Mouse (Mus musculus) stomach, embryonic 16.5 days (tissue): ENCODE results near the gene Pdhx. TPM values are rescaled to one million over a fixed set of nuclear protein-coding genes. Genes with fewer than 3 reads are reported as not detected.

Experiments used
- ATAC-seq: fragments of 200-750 bp; cut with Nextera tagmentation; 2 replicates; pipeline ENCODE4 v1.8.0; 2017; ENCODE audit warnings: moderate number of reproducible peaks, moderate TSS enrichment; ENCODE audit not compliant: insufficient read depth, low FRiP score
- H3K27ac ChIP-seq: fragments of 300-500 bp; sonication (generic); 2 replicates; pipeline ENCODE4 v1.5.1; 2014; ENCODE audit warnings: low read length
- H3K27me3 ChIP-seq: fragments of 300-500 bp; sonication (generic); 2 replicates; pipeline ENCODE4 v1.6.1; 2014; ENCODE audit warnings: low read length, control low read depth, mixed read lengths; ENCODE audit not compliant: control insufficient read depth, insufficient read depth
- H3K36me3 ChIP-seq: fragments of 300-500 bp; sonication (generic); 2 replicates; pipeline ENCODE4 v1.6.1; 2014; ENCODE audit warnings: low read length; ENCODE audit not compliant: control insufficient read depth, insufficient read depth
- H3K4me1 ChIP-seq: fragments of 300-500 bp; sonication (generic); 2 replicates; pipeline ENCODE4 v1.6.1; 2014; ENCODE audit warnings: low read length, control low read depth, mixed read lengths; ENCODE audit not compliant: control insufficient read depth, insufficient read depth
- H3K4me2 ChIP-seq: fragments of 300-500 bp; sonication (generic); 2 replicates; pipeline ENCODE4 v1.6.1; 2014; ENCODE audit warnings: low read depth, low read length, mixed read lengths
- H3K4me3 ChIP-seq: fragments of 300-500 bp; sonication (generic); replicated peaks from 2 replicates; pipeline ENCODE4 v1.5.1; 2014; ENCODE audit warnings: mild to moderate bottlenecking, low read length
- H3K9ac ChIP-seq: fragments of 300-500 bp; sonication (generic); 2 replicates; pipeline ENCODE4 v1.6.1; 2014; ENCODE audit warnings: low read length
- H3K9me3 ChIP-seq: fragments of 300-500 bp; sonication (generic); replicated peaks from 2 replicates; pipeline ENCODE4 v1.6.1; 2016; ENCODE audit warnings: low read length, control low read depth; ENCODE audit not compliant: control insufficient read depth
- WGBS: fragments of 180-500 bp; shearing (Covaris S2); extraction: QIAGEN DNeasy Blood & Tissue Kit; methylation state at CpG from one replicate; pipeline ENCODE4 v1.1.7; 2014; 5-methylcytosine and 5-hydroxymethylcytosine counted together
- polyA plus RNA-seq: library from polyadenylated mRNA; unstranded; fragments of >200 nt; fragmentation: Nextera tagmentation; extraction: Ambion mirVana; gene quantifications from 2 replicates; pipeline ENCODE4 v1.2.1, GENCODE M21; 2015

The Pdhx gene
- polyA plus RNA-seq, 1 experiment from 2014 or later: 39.6 TPM

DNA sequence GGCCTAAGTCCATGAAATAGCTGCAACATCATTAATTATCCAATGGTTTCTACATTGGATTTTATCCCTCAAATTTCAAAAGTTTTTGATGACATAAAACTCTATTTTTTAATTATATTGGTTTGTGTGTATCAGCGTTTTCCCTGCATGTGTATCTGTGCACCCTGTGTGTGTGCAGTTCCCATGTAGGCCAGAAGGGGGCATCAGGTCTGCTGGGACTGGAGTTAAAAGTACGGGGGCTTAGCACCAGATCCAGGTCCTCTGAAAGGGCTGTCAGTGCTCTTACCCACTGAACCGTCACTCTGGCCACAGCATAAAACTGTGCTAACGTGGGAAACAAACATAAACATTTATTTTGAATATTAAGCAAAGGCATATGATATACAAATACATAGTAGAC, 14.8 kb upstream of the Pdhx start:
- Histone ChIP-seq H3K4me2 (no peak overlapping the region), H3K36me3 (0 out of 2 replicates have a peak, but pooled peaks cover 12% of the 10 kb centered on the region), H3K27ac (no peak overlapping the region), H3K4me1 (no peaks in the 10 kb centered on the region), H3K9me3 (no peaks in the 10 kb centered on the region), H3K9ac (no peak overlapping the region), H3K4me3 (no peak overlapping the region), H3K27me3 (no peaks in the 10 kb centered on the region)
- ATAC-seq: no peak
- 94% methylated on average over 4 of the region's 4 CpGs for WGBS

GRCm38 (mm10) chr2:103086432-103086831, 13.1 kb upstream of the Pdhx start:
- no peak for ATAC-seq
- Histone ChIP-seq H3K27ac (no peak overlapping the region), H3K9ac (no peak overlapping the region)

DNA sequence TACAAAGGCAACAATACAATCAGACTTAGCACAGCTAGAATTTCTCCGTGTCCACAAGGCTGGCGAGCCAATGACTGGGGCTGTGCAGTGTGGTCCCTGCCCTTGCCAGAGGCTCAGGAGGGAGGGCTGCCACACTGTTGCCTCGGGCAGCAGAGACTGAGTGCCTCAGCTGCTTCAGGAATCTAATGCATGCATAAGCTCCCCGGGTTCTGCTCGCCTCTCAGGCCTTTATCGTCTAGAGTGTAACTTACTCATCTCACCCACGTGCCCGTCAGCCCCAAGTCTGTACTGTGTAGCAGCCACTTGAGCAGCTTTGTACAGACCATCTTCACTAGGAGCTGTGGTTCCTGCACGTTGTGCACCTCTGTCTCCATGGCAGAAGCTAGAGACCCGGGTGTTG, 12.3 kb upstream of the Pdhx start:
- H3K36me3 ChIP-seq: 0 out of 2 replicates have a peak, but pooled peaks cover 9% of the 10 kb centered on the region
- no peaks in the 10 kb centered on the region for H3K9me3 ChIP-seq
- H3K4me3 ChIP-seq: no peak overlapping the region
- no peak for ATAC-seq
- H3K27me3 ChIP-seq: no peaks in the 10 kb centered on the region
- H3K27ac ChIP-seq: no peak overlapping the region
- H3K4me1 ChIP-seq: no peaks in the 10 kb centered on the region
- no peak overlapping the region for H3K4me2 ChIP-seq
- 76% methylated on average over 10 of the region's 10 CpGs for WGBS
- no peak overlapping the region for H3K9ac ChIP-seq

More at GRCm38 (mm10) chr2:103086432-103086831, 13.1 kb upstream of the Pdhx start:
- 0 out of 2 replicates have a peak, but pooled peaks cover 9% of the 10 kb centered on the region for H3K36me3 ChIP-seq
- no peaks in the 10 kb centered on the region for H3K9me3 ChIP-seq
- H3K27me3 ChIP-seq: no peaks in the 10 kb centered on the region
- WGBS: 3% methylated on average over 1 of the region's 1 CpGs
- H3K4me3 ChIP-seq: no peak overlapping the region
- no peak overlapping the region for H3K4me2 ChIP-seq
- H3K4me1 ChIP-seq: no peaks in the 10 kb centered on the region

- 0 out of 2 replicates have a peak, but pooled peaks cover 9% of the 10 kb centered on the region for H3K36me3 ChIP-seq
- WGBS: 56% methylated on average over 5 of the region's 5 CpGs
Measured at GRCm38 (mm10) chr2:103084451-103084850, 11.1 kb upstream of the Pdhx start.

GRCm38 (mm10) chr2:103082853-103083252, 9.5 kb upstream of the Pdhx start:
- Histone ChIP-seq H3K27ac (no peak overlapping the region), H3K27me3 (no peaks in the 10 kb centered on the region), H3K4me3 (no peak overlapping the region), H3K4me2 (no peak overlapping the region), H3K9ac (no peak overlapping the region), H3K4me1 (no peaks in the 10 kb centered on the region), H3K36me3 (0 out of 2 replicates have a peak, but pooled peaks cover 4% of the 10 kb centered on the region), H3K9me3 (no peaks in the 10 kb centered on the region)
- 65% methylated on average over 7 of the region's 7 CpGs for WGBS
- no peak for ATAC-seq

More at GRCm38 (mm10) chr2:103084451-103084850, 11.1 kb upstream of the Pdhx start:
- H3K9me3 ChIP-seq: no peaks in the 10 kb centered on the region
- no peaks in the 10 kb centered on the region for H3K4me1 ChIP-seq
- no peak for ATAC-seq
- H3K27me3 ChIP-seq: no peaks in the 10 kb centered on the region
- no peak overlapping the region for H3K4me3 ChIP-seq
- no peak overlapping the region for H3K27ac ChIP-seq
- no peak overlapping the region for H3K4me2 ChIP-seq
- H3K9ac ChIP-seq: no peak overlapping the region

GRCm38 (mm10) chr2:103081706-103082105, 8.4 kb upstream of the Pdhx start:
- Histone ChIP-seq H3K4me1 (no peaks in the 10 kb centered on the region), H3K4me3 (no peak overlapping the region), H3K27me3 (no peaks in the 10 kb centered on the region), H3K27ac (no peak overlapping the region), H3K9me3 (no peaks in the 10 kb centered on the region), H3K9ac (no peak overlapping the region), H3K4me2 (no peak overlapping the region), H3K36me3 (no peaks in the 10 kb centered on the region)
- WGBS: 63% methylated on average over 5 of the region's 5 CpGs
- ATAC-seq: no peak

DNA sequence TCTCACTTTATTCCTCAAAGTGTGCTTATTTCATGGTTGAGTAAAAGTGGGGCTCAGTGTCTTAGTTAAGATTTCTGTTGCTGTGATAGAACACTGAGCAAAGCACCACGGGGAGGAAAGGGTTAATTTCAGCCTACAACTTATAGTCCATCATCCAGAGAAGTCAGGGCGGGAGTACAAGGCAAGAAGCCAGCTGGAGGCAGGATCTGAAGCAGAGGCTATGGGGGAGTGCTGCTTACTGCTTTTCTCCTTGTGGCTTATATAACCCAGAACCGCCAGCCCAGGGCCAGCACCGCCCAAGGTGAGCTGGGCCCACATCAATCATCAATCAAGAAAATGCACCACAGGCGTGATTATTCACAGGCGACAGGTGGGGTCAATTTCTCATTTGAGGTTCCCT, 7.8 kb upstream of the Pdhx start:
- WGBS: 47% methylated on average over 6 of the region's 6 CpGs
- Histone ChIP-seq H3K4me1 (no peaks in the 10 kb centered on the region), H3K27ac (no peak overlapping the region), H3K27me3 (no peaks in the 10 kb centered on the region), H3K9ac (no peak overlapping the region), H3K4me3 (no peak overlapping the region), H3K9me3 (no peaks in the 10 kb centered on the region), H3K4me2 (no peak overlapping the region), H3K36me3 (no peaks in the 10 kb centered on the region)
- ATAC-seq: no peak

DNA sequence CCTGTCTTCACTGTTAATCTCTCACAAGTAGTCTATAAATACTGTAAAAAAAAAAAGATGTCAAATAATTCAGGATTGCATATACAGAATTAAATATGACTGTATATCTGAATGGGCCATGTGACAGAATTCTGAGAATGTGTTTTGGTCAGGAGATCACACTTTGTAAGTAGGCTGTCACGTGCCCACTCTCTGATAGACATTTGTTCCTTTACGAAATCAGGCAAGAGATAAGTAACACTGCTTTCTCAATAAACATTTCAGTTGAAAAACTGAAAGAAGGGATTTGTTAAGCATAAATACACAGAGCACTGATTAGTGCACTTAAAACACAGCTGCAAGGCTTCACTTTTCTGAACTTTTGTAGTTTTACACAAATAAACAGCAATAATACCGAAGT, 2.7 kb downstream of the Pdhx start:
- H3K9me3 ChIP-seq: no peaks in the 10 kb centered on the region
- no peaks in the 10 kb centered on the region for H3K36me3 ChIP-seq
- WGBS: 37% methylated on average over 3 of the region's 3 CpGs
- ATAC-seq: no peak
- H3K27me3 ChIP-seq: no peaks in the 10 kb centered on the region
- H3K27ac ChIP-seq: no peak overlapping the region
- H3K4me1 ChIP-seq: peaks cover 17% of the 10 kb centered on the region
- no peak overlapping the region for H3K9ac ChIP-seq
- no peak overlapping the region for H3K4me3 ChIP-seq
- H3K4me2 ChIP-seq: no peak overlapping the region

- Histone ChIP-seq H3K4me1 (peaks cover 17% of the 10 kb centered on the region), H3K9me3 (no peaks in the 10 kb centered on the region), H3K36me3 (no peaks in the 10 kb centered on the region), H3K9ac (no peak overlapping the region), H3K27ac (no peak overlapping the region), H3K4me2 (no peak overlapping the region), H3K27me3 (no peaks in the 10 kb centered on the region), H3K4me3 (no peak overlapping the region)
- 91% methylated on average over 5 of the region's 5 CpGs for WGBS
- no peak for ATAC-seq
Measured at GRCm38 (mm10) chr2:103069752-103070405, 3.4 kb downstream of the Pdhx start.
